Mouse (Mus musculus) adrenal gland, adult 18-20 months (tissue): Measurements from ENCODE around the gene Ak8. TPM values are rescaled to one million over a fixed set of nuclear protein-coding genes. Genes with fewer than 3 reads are reported as not detected.
A peak's percentile ranks its signal among the peaks of the same experiment; 100 is the strongest.

Source experiments
- DNase-seq, 2 experiments: peaks; one replicate each; pipeline ENCODE4 v3.0.0; 2021 to 2022; ENCODE audit warnings: low spot score in 2 of 2
- long read RNA-seq, 2 experiments: library from polyadenylated mRNA; stranded (forward); transcript quantifications; one replicate each; pipeline ENCODE4 v2.0.0; 2021
- total RNA-seq, 2 experiments: library from RNA; stranded (reverse); gene quantifications; 1 replicate in 1 of 2; 2 replicates in 1 of 2; pipeline ENCODE4 v1.2.3; 2021

Ak8 gene
- under 1 TPM; 0.38 to 0.63 TPM for total RNA-seq
- long read RNA-seq, experiment 1: 0 reads
- long read RNA-seq, experiment 2, partial matches to known transcripts: 0 of 1 reads
- long read RNA-seq, experiment 2, other reads (novel, unspliced or antisense): 1 of 1 reads

DNA sequence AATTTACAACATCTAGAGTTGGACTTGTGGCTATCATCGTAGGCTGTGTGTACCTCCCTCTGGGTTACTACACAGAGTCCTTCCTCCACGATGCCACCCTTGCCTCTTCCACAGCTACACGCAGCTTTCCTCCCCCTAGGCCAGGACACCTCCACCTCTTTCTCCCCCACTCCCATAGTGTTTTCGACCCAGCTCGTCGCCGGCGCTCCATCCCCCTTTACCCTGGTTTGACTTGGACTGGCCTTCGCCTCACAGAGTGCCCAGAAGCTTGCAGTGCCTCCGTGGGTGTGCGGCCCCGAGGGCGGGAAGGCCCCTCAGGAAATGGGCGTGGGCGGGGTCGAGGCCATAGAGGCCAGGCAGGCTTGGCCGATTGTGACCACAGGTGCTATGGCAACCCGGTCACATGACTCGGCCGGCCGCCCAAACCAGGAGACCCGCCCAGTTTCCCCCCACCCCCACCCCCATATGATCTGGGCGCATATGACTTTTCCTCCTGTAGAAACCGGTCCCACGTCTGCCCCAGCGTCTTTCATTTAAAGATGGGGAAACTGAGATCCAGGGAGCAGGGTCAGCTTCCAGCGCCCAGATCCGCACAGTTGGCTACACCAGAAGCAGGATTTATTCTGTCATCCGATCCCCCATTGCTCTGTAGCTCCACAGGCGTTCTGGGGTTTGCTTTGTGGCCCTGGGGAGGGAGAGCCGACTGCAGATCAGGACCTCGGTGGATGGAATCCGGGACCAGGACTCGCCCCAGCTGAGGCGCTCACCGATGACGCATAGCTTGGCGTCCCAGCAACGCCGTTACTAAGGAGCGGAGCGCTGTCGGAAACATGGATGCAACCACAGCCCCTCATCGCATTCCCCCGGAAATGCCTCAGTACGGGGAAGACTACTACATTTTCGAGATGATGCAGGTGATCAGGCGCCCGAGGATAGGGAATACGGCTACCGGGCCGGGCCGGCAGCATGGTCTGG lies at the start of gene Ak8, which contains the start of gene Spaca9:
Ak8 (plus strand) TSS at position 804 of the 975 bp plus-strand sequence.
Spaca9 (minus strand) TSS at position 367 of the 975 bp plus-strand sequence.
- DNase-seq: peak; percentile 71 to 75

DNA sequence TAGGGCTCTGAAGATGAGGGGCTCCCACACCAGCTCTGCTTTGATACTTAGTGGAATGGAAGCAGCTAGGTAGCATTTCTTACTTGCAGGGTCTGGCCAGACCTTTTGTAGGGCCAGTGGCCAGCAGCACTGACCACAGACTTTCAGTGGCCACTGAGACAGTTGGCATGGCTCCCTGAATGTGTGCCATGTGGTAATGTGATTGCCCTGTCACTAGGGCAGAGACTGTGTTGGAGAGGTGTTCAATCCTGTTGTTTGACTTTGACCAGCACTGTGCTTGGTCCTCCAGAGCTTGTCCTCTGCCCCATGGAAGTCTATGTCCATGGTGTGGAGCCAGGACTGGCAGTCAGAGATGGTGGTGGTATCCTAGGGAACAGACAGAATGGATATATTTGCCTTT lies 49.4 kb upstream of the Ak8 start:
- DNase-seq: no peak

DNA sequence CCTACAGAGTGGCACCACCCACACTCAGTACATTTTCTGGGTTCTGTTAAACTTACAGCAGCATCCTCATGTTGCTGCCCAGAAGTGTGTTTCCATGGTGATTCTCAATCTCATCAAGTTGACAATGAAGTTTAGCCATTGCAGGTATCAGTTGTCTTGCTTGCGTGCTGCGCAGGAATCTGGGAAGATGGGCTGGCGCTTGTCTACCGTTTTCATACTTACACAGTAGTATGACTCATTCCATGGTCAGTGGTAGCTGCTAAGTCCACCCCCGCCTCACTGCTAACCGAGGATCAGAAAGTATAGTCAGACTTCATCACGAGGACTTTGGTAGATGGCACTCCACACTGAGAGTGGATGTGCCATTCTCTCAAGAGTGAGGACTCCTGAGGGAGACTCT lies 46.6 kb upstream of the Ak8 start:
- DNase-seq: no peak

DNA sequence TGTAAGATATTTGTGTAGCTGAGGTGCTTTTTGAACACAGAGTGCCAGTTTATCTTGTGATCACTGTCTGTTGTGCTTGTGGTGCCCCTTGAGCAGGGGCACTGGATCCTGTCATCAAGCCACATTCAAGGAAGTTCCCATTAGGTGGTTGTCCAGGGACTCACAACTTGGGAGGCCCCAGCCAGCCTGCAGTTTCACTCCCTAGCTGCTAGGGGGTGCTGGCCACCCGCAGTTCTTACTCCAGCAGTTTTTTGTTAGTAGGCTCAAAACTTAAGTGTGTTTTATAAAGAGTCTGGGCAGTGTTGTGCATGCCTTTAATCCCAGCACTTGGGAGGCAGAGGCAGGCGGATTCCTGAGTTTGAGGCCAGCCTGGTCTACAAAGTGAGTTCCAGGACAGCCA lies 45.7 kb upstream of the Ak8 start:
- peak; percentile 9 to 26 for DNase-seq

DNA sequence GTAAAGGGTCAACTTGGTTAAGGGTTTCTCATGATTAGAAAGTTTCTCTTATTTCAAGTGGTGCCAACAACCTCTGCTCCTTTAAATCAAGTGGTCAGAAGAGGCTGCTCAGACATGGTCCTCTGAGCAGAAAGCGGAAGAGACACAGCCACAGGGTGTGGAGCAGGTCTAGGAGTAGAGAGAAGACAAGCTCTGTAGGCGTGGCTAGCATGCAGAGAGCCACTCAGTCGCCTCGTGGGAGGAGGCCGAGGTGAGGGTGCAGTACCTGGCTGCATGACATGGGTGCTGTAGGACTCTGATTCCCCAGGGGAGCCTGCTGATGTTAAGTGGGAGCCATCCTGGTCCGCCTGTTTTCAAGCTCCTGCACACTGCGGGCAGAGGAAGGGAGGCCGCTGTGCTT lies 43.7 kb upstream of the Ak8 start:
- DNase-seq: no peak

DNA sequence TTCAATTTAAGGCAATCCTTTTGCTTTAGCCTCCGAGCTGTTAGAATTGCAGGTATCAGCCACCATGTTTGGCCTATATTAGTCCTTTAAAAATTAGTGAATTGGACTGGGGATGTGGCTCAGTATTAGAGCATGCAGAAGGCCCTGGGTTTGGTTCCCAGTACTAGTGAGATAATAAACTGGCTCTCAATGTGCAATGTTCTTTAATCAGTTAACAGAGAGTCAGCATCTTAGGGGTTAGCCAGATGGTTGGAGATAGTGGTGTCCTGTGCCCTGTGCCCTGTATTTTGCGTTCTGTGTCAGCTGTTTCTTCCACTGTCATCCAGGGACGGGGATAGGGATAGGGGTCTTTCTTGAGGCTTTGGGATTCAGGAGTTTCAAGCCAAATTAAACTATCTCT lies 37.1 kb upstream of the Ak8 start:
- no peak for DNase-seq

DNA sequence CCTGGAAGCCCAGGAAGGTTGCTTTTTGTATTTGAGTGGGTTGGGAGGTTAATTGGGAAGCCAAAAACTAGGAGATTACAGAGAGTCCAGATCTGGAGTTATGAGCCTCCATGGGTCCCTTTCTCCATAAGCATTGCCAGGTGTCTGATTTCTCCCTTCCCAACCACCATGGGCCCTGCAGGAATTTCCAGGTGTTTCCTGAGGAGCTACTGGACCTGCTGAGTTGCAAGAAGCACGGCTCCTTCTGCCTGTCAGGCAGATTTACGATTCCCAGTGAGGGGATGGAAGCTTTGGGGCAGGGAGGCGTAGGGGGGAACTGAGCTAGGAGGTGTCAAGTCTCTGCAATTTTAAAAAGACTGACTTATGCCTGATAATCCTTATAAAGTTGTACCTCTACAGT lies 34.1 kb upstream of the Ak8 start:
- no peak for DNase-seq

DNA sequence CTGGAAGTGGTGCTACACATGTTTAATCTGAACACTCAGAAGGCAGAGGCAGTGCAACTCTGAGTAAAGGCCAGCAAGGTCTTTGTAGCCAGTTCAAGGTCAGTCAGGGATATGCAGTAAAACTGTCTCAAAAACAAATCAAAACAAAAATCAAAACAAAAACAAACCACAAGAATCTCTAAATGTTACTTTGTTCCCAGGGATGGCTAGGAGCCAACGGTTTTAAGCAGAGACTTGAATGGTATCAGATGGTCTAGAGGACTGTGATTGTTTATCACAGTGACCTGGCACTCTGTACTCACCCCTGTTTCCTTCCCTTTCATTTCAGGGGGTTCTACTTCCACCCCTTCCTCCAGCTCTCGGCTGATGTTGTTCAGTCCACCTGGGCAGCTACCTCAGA lies 28.5 kb upstream of the Ak8 start:
- no peak for DNase-seq

DNA sequence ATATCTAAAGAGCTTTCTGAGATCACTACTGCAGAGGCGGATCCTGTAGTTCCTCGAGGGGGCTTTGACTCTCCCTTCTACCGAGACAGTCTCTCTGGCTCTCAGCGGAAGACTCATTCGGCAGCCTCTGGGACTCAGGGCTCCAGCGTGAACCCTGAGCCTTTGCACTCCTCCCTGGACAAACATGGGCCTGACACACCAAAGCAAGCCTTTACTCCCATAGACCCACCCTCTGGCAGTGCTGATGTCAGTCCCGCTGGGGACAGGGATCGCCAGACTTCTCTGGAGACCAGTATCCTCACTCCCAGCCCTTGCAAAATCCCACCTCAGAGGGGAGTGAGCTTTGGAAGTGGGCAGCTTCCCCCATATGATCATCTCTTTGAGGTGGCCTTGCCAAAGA lies 24.0 kb upstream of the Ak8 start:
- no peak for DNase-seq

DNA sequence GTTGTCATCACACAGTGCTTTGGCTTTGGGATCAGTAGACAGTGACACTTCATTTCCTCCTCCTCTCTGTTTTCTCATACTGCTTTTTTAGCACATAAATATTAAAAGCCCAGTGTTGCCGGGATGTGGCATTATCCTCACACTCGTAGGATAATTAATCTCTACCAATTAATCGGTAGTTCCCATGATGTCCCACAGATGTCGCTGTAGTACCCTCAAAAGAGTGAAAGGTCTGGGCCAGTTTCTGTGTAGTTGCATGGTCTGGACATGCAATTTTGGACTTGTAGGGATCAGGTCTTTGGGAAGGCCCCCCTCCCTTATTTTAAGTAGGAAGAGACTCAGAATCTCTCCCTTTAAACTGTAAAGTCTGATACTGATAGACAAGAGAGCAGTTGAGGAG lies 19.3 kb upstream of the Ak8 start:
- DNase-seq: no peak

DNA sequence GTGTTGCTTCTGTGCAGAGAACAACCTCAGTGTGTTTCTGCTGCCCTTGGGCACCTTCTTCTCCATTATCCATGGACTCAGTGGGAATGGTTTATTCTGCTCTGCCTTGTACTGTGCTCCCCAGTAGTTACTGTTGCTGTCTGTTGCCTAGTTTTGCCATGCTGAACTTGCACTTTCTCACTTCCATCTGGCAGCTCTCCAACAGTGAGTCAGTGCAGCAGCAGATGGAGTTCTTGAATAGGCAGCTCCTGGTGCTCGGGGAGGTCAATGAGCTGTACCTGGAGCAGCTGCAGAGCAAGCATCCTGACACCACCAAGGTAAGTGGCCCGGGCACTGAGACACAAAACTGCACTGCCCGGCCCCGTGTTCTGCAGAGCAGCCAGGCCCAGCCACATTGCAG lies 18.2 kb upstream of the Ak8 start:
- DNase-seq: peak; percentile 31 to 43

DNA sequence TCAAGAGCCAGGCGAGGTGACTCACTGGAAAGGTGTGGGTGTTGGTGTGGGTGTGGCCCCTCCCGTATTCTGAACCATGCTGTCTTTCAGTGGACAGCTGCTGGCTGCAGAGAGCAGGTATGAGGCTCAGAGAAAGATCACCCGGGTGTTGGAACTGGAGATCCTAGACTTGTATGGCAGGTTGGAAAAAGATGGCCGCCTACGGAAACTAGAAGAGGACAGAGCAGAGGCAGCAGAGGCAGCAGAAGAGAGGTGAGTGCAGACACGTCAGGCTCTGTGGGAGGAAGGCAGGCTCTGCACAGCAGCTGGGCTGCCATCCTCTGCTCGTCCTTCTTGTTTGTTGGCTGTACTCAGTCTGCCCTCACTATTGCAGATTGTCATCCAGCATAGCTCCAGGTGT lies 14.1 kb upstream of the Ak8 start:
- no peak for DNase-seq

DNA sequence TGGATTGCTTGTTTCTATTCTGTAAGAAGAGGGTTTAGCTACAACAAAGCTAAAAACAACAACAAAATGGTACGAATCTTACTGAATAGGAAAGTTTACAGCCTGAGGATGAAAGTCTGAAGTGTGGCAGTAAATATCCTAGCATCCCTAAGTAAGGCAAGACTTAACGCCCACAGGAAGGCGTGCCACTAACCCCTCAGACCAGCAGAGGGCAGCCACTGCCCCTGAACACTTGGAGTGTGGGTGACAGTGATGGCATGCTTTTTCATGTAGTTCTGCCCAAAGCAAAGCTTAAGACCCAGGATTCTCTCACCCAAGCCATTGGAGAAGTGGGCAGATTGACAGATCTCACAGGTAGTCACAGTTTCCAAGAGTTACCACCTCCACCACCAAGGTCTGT lies 11.5 kb upstream of the Ak8 start:
- DNase-seq: peak in 1 of 2 experiments; percentile 12

DNA sequence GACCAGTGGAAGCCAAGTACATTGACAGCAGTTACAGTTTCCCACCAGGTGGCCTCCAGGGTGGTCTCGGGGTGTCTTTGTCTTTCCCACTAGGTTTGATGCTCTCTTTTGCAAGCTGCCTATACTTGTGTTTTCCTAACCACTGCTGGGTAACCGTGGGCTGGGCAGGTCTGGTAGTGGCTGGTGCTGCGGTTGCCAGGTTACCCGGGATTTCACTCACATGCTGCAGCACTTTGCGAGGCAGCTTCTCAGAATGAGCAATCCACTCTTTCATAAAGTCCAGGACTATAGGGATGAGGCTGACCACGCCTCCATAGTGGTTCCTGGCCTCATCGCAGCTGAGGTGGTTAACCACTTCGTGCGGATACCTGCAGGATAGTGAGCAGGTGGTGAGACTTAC lies 7.3 kb upstream of the Ak8 start:
- no peak for DNase-seq

DNA sequence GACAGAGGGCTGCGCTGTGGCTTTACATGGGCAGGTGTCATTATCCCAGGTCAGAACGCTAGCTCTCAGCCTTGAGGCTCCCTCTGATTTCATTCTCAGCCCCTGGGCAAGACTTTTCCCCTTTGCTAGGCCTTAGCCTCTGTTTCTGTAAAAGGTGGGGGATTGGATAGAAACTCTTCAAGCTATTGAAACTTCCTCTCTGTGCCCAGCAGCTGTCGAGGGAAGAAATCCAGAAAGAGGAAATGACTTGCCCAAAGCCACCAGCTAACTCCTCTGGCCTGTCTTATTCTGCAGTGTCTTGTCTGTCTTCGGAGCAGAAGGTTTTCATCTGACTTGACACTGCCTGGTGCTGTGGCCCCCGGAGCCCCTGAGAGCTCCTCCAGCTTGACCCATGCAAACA lies 1.4 kb upstream of the Ak8 start:
- no peak for DNase-seq

DNA sequence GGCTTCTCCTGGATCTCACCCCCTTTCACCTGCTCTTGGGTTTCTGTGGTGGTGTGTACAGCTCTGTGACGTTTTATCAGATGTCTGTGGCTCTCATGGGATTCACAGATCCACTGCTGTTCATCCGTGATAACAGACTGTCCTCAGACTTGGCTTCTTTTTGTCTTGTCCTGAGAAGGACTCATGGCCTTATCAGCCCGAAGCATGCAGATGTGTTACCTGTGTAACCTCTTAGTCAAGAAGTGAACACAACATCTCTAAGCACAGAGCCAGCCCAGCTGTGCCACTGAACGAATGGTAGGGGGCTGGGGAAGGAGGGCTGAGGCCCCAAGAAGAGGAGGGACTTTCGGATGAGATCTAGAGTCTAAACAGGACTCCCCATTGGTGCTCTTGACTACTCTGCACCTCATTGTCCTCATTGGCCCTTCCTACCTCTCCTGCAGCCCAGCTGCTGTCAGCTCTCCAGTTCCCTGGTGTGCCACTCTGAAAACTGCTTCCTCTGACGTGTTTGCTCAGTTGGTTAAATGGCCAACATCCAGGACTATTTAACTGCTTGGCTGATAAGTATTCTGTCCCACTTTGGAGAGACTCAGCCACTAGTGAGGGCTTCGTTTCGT lies 1.8 kb downstream of the Ak8 start:
- no peak for DNase-seq

DNA sequence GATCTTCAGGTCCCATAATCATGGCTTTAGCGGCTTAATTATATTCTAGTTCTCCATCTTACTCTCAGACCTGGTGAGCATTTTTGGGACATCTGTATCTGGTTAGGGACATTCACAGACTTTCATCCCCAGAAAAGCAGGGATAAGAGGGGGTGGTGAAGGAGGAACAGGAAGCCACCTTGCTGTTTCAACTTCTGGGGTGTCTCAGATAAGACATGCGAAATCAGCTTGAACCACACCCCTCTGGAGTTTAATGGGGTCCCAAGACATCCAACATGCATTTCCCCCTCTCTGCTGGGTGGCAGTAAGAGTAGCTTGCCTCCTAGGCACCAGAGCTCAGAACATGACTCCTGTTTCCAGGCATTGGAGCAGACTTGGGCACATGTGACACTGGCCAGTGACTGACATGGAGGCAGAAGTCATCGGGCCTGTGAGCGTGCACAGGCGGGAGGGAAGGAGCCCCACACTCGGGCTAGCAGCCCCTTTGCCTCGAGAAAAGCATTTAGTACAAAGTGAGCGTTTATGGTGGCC lies 6.2 kb downstream of the Ak8 start:
- DNase-seq: no peak

DNA sequence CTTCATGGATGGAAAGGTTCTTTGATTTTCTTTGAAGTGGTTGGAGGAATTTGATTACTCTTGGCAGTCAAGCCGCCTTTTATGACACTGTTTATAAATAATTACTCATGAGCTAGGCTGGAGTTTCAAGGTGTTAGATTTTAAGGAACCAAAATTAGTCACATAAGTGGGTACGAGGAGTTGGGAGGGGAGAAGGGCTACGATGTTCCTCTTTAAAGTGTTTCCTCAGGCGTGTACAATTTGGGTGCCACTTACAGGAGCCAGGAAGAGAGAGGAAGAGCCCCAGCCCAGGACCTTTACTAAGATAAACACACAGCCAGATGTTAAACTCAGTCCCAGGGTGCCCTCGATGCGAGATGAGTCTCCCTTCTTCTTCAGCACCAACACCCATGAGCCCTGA lies 6.8 kb downstream of the Ak8 start:
- DNase-seq: no peak

DNA sequence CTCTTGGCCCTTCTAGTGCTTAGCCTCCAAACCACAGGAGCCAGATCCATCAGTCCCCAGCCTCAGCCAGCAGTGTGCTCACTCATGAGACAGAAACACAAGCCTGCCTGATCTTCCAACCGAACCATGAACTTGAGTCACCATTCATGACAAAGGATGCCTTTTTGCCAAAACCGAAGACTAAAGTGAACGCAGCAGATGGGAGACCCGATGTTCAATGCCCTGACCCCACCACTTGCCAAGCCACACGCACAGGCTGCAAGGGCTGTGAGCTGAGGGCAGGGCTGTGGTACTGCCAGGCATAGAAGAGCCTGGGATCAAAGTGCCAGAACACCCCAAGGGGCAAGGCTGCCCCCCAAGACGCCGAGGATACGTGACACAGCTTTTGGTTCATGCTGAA lies 13.1 kb downstream of the Ak8 start:
- DNase-seq: no peak

DNA sequence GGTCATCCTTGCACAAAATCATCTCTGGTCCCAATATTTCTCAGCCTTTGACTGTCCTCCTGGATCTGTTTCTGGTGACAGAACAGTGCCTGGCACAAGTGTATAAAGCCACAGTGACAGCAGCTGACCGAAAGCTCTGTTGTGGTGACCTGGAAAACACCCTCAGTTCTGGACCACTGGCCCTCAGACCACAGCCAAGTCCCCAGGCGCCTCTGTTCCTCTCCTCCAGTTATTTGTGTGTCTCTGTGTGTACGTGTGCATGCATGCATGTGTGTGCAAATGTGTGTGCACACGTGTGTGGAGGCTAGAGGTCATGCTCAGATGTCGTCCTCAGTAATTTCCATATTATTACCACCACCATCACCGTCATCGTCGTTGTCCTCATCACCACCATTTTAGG lies 22.5 kb downstream of the Ak8 start:
- no peak for DNase-seq

DNA sequence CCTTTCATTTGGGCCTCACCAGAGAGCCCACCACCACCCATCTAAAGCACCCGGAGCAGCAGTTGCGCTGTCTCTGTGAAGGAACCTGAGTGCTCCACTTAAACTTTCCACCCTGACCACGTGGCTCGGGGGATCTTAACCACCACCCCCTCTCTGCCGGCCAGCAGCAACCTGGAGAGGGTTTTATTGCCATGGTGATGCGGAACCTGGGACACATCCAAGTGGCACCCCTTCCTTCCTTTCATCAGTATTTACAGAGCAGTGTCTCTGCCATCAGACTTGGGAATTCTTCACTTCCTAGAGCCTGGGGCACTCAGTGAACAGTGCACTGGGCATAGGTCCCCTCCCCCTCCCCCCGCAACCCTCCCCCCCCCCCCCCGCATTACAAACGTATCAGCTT lies 23.9 kb downstream of the Ak8 start:
- no peak for DNase-seq

DNA sequence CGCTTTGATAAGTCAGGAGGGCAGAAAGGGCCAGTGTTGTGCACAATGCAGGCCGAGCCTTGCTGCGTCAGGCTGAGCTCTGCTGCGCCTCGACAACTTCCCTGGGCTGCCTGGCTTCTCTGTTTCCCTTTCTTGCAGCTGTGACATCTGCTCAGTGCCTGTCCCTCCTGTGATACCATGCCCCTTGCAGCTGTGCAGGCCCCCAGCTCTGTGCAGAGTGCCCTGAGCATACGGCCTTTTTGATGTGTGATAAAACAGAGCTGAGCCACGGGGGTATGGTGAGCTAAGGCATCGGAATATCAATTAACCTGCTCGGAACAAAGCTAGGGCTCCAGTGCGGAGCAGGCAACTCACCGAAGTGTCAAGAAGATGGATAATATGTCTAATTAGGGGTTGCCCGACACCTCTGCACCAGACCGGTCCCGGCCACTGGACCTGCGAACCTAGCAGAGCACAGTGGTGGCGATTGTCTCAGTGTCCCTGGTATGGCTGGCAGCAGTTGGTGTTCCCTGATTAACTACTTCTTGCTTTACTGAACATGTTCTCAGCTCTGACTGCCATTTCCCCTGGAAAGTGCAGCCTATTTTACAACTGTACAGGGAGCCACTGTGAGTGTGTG lies 27.9 kb downstream of the Ak8 start:
- no peak for DNase-seq
